Mouse (Mus musculus): ENCODE measurements around the gene Fkbp15.
A peak's percentile ranks its signal among the peaks of the same experiment; 100 is the strongest.

Gene Fkbp15

GRCm38 (mm10) chr4:62372410-62372809 is 12.1 kb upstream of the Fkbp15 start:
- DNase-seq (ENCODE audit: low spot score) = no peak

DNA sequence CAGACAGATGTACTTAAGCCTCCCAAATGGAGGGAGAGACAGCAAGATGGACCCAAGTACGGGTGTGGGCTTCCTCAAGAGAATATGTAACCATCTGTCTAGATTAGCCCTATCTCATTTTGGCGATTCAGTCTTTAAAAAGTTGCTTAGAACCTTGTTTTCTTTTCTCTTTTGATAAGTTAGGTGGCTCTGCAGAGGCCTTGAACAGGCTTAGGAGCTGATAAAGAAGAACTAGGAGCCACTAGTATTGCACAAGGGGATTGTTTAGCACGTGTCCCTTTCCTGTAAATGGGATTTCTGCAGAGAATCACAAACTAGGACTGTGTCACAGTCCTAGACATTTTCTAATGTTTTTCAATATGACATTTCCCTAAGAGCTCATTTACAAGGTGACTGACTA is 8.7 kb upstream of the Fkbp15 start:
- DNase-seq (ENCODE audit: low spot score) = no peak

- DNase-seq (ENCODE audit: low spot score) = no peak
These were observed 7.2 kb upstream of the Fkbp15 start for GRCm38 (mm10) chr4:62367586-62367985.

GRCm38 (mm10) chr4:62366291-62366690 is 5.9 kb upstream of the Fkbp15 start:
- DNase-seq (ENCODE audit: low spot score) = no peak

DNA sequence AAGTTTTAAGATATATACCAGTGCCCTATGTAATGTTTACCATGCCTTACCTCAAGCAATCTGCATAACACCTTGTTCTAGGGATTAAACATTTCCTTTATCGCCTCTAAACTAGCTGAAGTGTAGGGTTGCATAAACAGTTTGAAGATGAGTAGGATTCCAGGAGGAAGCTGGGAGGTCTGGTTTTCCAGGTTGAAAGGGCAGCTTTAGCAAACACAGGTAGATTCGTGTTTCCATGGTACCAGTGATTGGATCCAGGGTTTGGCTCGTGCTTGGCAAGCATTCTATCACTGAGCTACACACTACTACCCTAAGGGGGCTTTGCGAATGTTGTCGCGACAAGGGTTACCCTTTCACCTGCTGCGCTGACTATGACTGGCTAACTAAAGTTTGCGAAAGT is 4.0 kb upstream of the Fkbp15 start:
- DNase-seq (ENCODE audit: low spot score) = peak; percentile 72

GRCm38 (mm10) chr4:62362437-62362836 is 2.1 kb upstream of the Fkbp15 start:
- DNase-seq (ENCODE audit: low spot score) = no peak

DNA sequence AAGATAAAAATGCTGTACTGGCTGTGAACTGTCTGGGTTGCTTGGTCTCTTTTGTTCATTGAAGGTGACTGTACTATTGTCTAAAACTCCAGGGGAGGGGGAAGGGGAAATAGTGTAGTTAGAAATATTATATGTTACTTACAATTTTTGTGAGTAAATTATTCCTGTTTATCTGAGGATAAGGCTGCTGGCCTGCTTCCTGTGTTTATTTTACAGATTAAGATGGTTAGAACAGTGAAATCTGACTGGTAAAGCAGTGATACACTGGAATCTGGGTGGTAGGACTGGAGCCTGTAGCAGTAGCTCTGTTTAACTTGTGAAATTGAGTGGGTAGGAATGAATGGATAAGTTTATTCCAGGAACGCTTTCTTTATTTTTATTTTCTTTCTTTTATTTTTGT is 1.6 kb upstream of the Fkbp15 start:
- DNase-seq (ENCODE audit: low spot score) = no peak

DNA sequence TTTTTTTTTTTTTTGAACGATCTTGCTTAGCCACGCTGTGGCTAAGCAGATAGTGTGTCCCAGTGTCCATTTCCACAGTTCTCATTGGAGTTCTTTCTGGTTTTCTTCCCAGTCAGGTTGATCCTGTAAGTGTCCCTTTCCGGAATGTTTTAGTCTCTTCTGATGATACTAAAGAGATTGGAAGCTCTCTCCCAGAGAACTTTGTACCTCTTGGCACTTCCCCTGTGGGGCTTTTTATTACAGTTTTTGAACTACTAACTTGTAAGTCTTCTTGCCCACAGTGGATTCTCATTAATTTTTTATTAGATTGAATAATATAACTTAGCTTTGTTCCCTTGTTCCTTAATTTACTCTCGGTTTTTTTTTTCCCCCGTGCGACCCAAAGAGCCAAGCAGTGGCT is 1.2 kb upstream of the Fkbp15 start:
- DNase-seq (ENCODE audit: low spot score) = no peak

DNA sequence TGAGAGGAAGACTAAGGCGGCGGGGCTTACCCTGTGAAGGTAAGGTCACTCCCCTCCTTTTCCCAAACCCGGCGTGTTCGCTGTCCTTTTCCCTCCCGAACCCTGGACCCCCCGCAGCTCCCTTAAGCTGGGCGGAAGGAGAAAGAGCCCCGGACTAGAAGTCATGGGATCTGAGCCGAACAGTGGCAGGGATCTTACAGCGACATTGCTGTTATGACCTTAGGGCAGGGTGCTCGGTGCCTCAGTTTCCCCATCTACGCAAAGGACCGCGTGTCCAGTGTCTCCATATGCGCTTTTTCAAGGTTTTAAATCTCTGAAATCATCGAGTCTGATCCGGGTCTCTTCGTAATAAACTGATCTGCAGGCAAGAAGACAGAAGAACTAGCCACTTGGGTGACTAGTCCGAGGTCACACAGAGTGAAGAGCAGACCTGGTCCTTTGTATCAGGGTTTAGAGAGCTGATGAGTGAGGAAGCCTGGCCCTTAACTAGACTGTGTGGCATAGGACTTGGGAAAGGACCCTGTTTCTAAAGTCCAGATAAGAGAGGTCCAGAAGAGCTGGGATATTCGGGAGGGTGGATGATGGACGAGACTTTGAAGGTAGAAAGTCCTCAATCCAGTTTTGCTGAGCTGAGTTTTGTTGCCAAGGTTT is 582 bp upstream of the Fkbp15 start:
- no peak for DNase-seq (ENCODE audit: low spot score)

- peak; percentile 73 for DNase-seq (ENCODE audit: low spot score)
These were observed 1.0 kb downstream of the Fkbp15 start for GRCm38 (mm10) chr4:62359256-62359775.

DNA sequence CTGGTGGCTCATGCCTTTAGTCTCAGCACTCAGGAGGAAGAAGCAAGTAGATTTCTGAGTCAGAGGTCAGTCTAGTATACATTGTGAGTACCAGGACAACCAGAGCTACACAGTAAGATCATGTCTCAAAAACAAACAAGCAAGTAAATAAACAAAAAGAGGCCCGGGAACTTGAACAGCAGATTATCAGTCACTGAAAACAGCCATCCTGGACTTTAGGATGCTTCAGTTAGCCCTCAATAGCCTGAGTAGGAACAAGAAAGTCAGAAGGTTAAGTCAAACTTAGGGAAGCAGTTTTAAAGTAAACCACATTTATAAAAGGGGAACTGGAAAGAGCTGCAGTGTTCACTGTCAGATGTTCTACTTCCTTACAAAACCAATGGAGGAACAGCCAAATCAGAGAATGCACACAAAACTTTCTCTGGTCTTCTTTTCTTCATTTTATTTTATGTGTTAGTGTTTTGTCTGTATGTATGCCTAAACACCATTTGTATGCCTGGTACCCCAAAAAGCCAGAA is 2.7 kb downstream of the Fkbp15 start:
- no peak for DNase-seq (ENCODE audit: low spot score)

DNA sequence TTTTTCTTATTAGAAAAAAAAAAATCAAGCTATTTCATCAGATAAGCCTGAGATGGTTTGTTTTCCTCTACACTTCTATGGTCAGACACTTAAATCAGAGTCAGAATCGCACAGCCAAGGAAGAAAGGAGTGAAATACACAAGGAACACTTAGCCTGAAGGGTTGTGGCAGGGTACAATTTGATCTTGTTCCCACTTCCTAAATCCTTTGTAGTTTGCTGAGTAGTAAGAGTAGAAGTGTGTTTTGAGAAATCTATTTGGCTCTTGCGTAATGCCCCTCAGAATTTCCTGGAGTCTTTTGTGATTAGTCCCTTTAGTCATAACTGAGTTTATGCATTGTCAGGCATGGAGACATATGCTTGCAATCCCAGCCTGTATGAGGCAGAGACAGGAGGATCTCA is 11.0 kb downstream of the Fkbp15 start:
- no peak for DNase-seq (ENCODE audit: low spot score)

DNA sequence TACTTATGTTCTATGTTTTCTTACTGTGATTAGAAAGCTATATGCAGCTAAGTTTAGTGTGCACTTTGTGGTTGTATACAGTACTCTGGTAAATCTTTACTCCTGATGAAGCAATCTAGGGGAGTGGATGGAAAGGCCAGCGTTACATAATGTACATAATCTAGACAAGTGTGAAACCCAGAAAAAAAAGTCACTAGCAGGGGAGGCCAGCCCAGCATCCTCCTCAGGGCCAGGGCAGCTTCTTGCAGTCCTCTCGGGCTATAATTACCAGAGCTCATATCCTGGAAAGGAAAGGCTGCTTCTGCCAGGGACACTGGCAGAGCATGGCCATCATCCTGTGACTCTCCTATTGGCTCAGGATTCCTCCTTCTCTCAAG is 12.0 kb downstream of the Fkbp15 start:
- DNase-seq (ENCODE audit: low spot score) = no peak

- no peak for DNase-seq (ENCODE audit: low spot score)
These were observed 12.6 kb downstream of the Fkbp15 start for GRCm38 (mm10) chr4:62347605-62348328.

DNA sequence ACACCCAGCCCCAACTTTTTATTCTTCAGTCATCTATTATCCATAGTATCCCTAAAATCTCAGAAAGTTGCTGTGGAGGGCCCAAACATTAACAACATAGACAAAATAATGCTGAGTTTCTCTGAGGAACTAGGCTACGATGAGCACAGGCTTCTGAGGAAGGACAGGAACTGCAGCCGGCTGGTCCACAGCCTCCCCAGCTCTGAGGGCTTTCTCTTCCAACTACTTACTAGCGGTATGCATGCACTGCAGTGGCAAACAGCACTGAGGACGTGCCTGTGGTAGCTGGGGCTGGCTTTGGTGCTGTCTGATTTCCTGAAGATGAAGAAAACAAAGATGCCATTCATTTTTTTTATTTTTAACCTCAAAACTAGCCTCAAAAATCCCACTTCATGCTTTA is 14.5 kb downstream of the Fkbp15 start:
- DNase-seq (ENCODE audit: low spot score) = no peak

- DNase-seq (ENCODE audit: low spot score) = no peak
These were observed 16.3 kb downstream of the Fkbp15 start for GRCm38 (mm10) chr4:62344000-62344399.

- DNase-seq (ENCODE audit: low spot score) = no peak
These were observed 21.8 kb downstream of the Fkbp15 start for GRCm38 (mm10) chr4:62338536-62338935.

DNA sequence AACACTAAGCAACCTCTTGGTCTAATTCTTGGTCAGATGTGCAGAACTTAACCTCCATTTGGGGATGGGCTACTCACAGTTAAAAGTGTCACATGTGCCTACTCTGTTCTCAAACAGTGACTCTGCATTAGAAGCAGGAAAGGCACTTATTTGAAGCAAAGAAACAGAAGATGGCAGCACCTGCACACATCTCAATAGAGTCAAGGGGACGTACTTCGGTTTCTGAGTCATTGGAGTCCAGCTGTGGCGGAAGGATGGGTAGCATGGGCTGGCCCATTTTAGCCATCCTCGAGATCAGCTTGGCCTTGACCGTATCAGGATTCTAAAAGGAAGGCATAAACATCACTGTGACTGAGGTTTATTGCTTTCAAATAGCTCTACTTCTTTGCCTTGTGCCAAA is 28.4 kb downstream of the Fkbp15 start:
- DNase-seq (ENCODE audit: low spot score) = no peak

GRCm38 (mm10) chr4:62328941-62329660 is 31.2 kb downstream of the Fkbp15 start:
- peak; percentile 19 for DNase-seq (ENCODE audit: low spot score)

GRCm38 (mm10) chr4:62326111-62326510 is 34.2 kb downstream of the Fkbp15 start:
- DNase-seq (ENCODE audit: low spot score) = no peak

DNA sequence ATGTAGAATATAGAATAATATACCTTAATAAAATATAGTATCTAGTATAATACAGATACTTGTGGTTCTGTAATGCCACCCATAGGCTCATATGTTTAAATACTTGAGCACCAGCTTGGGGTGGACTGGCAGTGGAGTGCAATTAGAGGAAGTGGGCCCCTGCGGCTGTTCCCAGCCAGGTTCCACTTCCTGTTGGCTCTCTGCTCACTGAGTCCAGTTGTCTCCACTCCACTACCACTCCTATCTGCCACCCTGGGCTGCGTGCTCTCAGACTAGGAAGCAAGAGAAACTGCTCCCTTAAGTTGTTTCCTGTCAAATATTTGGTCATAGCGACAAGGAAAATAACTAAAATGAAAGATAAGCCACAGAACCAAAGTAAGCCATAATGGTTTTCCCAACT is 37.7 kb downstream of the Fkbp15 start:
- DNase-seq (ENCODE audit: low spot score) = no peak

- DNase-seq (ENCODE audit: low spot score) = no peak
These were observed 42.1 kb downstream of the Fkbp15 start for GRCm38 (mm10) chr4:62318294-62318693.

DNA sequence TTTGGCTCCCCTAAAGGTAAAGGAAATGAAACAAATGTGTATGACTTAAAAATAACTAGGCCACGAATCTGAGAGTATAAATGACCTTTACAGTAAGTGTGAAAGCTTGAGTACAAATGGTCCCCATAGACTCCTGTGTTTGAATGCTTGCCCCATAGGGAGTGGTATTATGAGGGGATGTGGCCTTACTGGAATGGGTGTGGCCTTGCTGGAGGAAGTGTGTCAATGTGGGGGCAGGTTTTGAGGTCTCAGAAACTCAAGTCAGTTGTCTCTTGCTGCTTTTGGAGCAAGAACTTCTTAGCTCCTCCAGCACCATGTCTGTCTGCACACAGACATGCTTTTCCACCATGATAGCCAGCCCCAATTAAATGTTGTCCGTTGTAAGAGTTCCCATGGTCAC is 43.9 kb downstream of the Fkbp15 start:
- DNase-seq (ENCODE audit: low spot score) = no peak

Measured in yolk sac, embryonic 10.5 days (tissue).